Mouse (Mus musculus) liver, postnatal 0 days (tissue): ENCODE data around the gene Bcl2. TPM values are rescaled to one million over a fixed set of nuclear protein-coding genes. Genes with fewer than 3 reads are reported as not detected.

Experiments
- ATAC-seq: fragments of 200-750 bp; cut with Nextera tagmentation; 2 replicates; pipeline ENCODE4 v1.8.0; 2017; ENCODE audit warnings: mild to moderate bottlenecking, moderate library complexity
- DNase-seq: peaks from one replicate; pipeline ENCODE4 v3.0.0-alpha.2; 2016
- H3K27ac ChIP-seq: fragments of 300-500 bp; sonication (generic); 2 replicates; pipeline ENCODE4 v1.5.1; 2014; ENCODE audit warnings: antibody characterized with exemption, moderate library complexity, mild to moderate bottlenecking, low read depth
- H3K27me3 ChIP-seq: fragments of 300-500 bp; sonication (generic); 2 replicates; pipeline ENCODE4 v1.6.1; 2014; ENCODE audit warnings: low read length, control low read depth, mixed read lengths; ENCODE audit not compliant: insufficient read depth
- H3K36me3 ChIP-seq: fragments of 300-500 bp; sonication (generic); replicated peaks from 2 replicates; pipeline ENCODE4 v1.6.1; 2014; ENCODE audit warnings: mild to moderate bottlenecking, control low read depth, low read length, moderate library complexity, mixed read lengths; ENCODE audit not compliant: insufficient read depth
- H3K4me1 ChIP-seq: fragments of 300-500 bp; sonication (generic); 2 replicates; pipeline ENCODE4 v1.6.1; 2014; ENCODE audit warnings: antibody characterized with exemption, mild to moderate bottlenecking, control low read depth; ENCODE audit not compliant: insufficient read depth
- H3K4me2 ChIP-seq: fragments of 300-500 bp; sonication (generic); 2 replicates; pipeline ENCODE4 v1.6.1; 2014; ENCODE audit warnings: low read depth, mild to moderate bottlenecking, low read length, moderate library complexity, mixed read lengths
- H3K4me3 ChIP-seq: fragments of 300-500 bp; sonication (generic); 2 replicates; pipeline ENCODE4 v1.5.1; 2014; ENCODE audit warnings: low read depth, low read length
- H3K9ac ChIP-seq: fragments of 300-500 bp; sonication (generic); replicated peaks from 2 replicates; pipeline ENCODE4 v1.6.1; 2014; ENCODE audit warnings: mild to moderate bottlenecking, moderate library complexity
- H3K9me3 ChIP-seq: fragments of 300-500 bp; sonication (generic); 2 replicates; pipeline ENCODE4 v1.6.1; 2016; ENCODE audit warnings: mild to moderate bottlenecking, control low read depth, low read length, mixed read lengths
- CTCF ChIP-seq: sonication (generic); IDR thresholded peaks from 2 replicates; pipeline ENCODE4 v1.5.1; 2016; ENCODE audit warnings: antibody characterized with exemption, low read depth
- EP300 ChIP-seq: IDR thresholded peaks from 2 replicates; pipeline ENCODE4 v1.6.1; 2016; ENCODE audit warnings: antibody characterized with exemption, low read depth, mild to moderate bottlenecking
- WGBS: fragments of 180-500 bp; shearing (Covaris S2); extraction: QIAGEN DNeasy Blood & Tissue Kit; methylation state at CpG from one replicate; pipeline ENCODE4 v1.1.7; 2014; ENCODE audit not compliant: insufficient replicate concordance; 5-methylcytosine and 5-hydroxymethylcytosine counted together
- polyA plus RNA-seq: library from polyadenylated mRNA; unstranded; fragments of >200 nt; fragmentation: Nextera tagmentation; extraction: Ambion mirVana; gene quantifications from 2 replicates; pipeline ENCODE4 v1.2.1, GENCODE M21; 2015

The Bcl2 gene
- polyA plus RNA-seq, 1 experiment from 2014 or later: 0.83 TPM

DNA sequence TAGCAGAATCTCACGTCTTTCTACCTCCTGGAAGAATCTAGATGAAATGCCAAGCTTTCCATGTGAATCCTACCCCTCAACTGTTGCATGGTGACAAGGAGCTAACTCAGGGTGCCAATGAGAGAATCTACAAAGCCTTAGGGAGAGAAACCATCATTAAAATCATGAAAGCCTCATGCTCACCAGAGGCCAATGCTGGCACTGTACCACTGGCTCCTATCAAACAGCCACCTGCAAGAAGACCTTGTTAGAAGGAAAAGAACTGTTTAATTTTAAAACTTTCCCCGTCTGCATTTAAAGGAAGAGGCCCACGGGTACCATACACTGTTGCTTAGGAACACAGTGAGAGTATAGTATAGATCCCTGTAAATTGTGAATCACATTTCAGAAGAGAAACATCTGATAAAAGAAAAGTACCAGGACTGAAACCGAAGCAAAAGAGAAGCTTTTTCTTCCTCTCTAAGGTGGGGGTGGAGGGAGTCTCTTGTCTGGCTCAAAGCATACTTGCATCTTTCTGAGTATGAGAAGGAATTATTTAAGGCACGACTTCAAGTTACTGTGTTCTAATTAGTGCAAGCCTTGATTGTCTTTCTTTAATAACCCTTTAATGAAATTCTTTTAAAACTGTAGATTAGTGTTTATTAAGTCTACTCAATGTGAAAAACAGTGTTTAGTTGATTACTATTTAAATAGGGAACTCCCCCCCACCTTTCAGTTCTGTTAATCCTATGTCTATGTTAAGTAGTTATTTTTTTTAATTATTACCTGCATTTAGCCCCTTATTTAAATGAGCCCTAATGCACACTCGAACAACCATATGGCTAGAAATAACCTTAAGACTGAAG lies 6.8 kb downstream of the Bcl2 start:
- no peaks in the 10 kb centered on the region for H3K36me3 ChIP-seq
- 65% methylated on average over 6 of the region's 6 CpGs for WGBS
- no peak overlapping the region for H3K9ac ChIP-seq

DNA sequence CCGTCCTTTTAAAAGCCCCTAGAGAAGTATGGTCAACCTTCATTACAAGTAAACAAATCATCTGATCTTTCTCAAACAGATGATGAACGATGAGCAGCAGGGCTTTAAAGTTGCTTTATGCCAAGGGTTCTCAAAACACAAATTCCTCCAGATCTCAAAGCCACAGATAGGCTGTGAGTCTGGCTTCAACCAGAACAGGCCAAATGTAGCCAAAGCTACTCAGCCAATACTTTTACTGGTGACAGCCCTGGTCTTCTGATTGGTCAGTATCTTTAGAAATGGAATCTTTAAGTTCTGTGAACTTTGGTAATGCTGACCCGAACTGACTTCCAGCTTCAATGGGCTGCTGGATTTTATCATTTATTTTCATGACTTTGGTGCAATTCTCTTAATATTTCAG lies 10.9 kb downstream of the Bcl2 start:
- Histone ChIP-seq H3K36me3 (no peaks in the 10 kb centered on the region), H3K27ac (no peak overlapping the region), H3K27me3 (no peaks in the 10 kb centered on the region), H3K9me3 (no peaks in the 10 kb centered on the region), H3K9ac (no peak overlapping the region), H3K4me3 (no peak overlapping the region), H3K4me1 (no peaks in the 10 kb centered on the region), H3K4me2 (no peak overlapping the region)
- WGBS: 47% methylated on average over 3 of the region's 3 CpGs
- TF ChIP-seq EP300 (no peak), CTCF (no peak)
- ATAC-seq: no peak
- no peak for DNase-seq

More for the DNA sequence above, 6.8 kb downstream of the Bcl2 start:
- H3K4me2 ChIP-seq: no peak overlapping the region
- TF ChIP-seq EP300 (no peak), CTCF (no peak)
- ATAC-seq: no peak
- peaks cover 7% of the 10 kb centered on the region for H3K27me3 ChIP-seq
- H3K9me3 ChIP-seq: no peaks in the 10 kb centered on the region
- H3K4me3 ChIP-seq: no peak overlapping the region
- no peak for DNase-seq
- no peaks in the 10 kb centered on the region for H3K4me1 ChIP-seq
- no peak overlapping the region for H3K27ac ChIP-seq

DNA sequence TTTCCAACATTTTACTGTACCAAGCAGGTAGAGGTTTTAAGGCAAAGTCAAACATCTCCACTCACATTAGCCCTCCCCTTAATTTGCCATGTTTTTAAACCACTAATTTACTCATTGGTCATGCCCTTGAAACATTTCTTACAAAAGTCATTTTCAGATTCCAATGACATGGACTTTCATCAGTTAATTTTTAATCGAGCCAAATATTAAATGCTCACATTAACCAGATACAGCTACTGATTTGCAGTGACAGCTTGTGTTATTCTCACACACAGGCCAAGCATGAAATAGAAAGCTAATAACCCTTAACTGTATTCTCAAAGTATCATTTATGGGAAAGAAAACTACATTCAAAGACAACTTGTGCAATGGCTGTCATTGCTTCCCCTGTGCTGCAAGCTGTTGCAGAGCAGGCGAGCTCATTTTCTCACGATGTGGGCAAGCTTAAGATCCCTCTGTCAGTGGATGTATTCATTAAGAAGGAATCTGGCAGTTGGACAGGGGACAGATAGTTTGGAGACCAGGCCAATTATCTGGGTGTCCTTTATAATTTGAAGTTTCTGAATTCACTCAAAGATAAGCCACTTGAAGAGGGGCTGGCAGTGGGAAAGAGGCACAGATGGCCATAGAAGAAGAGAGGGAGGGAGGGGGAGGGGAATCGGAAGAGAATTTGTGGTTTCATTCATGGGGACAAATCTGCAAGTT lies 11.5 kb downstream of the Bcl2 start:
- ATAC-seq: no peak
- 48% methylated on average over 4 of the region's 4 CpGs for WGBS
- H3K27ac ChIP-seq: no peak overlapping the region
- no peaks in the 10 kb centered on the region for H3K9me3 ChIP-seq
- no peak overlapping the region for H3K4me3 ChIP-seq
- no peak for DNase-seq
- H3K4me2 ChIP-seq: no peak overlapping the region
- H3K4me1 ChIP-seq: no peaks in the 10 kb centered on the region
- H3K9ac ChIP-seq: no peak overlapping the region
- H3K36me3 ChIP-seq: no peaks in the 10 kb centered on the region
- TF ChIP-seq CTCF (no peak), EP300 (no peak)
- no peaks in the 10 kb centered on the region for H3K27me3 ChIP-seq

DNA sequence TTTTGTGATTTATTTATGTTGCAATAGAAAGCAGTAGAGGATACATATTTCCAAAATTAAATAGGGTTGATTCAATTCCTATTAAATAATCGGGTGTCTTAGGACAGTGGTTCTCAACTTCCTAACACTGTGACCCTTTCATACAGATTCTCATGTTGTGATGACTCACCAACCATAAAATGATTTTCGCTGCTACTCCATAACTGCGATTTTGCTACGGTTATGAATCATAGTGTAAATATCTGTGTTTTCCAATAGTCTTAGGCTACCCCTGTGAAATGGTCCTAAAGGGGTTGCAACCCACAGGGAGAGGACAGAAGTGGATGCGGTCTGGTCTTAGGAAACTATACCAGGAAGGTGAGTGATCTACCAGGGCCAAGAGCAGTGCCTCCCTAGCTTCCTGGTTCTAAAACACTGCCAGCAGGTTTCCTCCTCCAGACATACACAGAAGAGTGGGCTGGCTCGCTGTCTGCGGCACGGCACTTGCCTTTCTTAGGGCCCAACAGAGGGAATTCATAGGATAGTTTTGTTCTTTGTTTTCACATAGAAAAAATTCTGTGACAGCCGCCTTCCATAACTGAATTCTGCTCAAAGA lies 13.5 kb downstream of the Bcl2 start:
- 78% methylated on average over 9 of the region's 9 CpGs for WGBS
- no peak for TF ChIP-seq CTCF
- TF ChIP-seq EP300: no peak
- Histone ChIP-seq H3K4me1 (0 out of 2 replicates have a peak, but pooled peaks cover 3% of the 10 kb centered on the region), H3K36me3 (no peaks in the 10 kb centered on the region), H3K4me2 (no peak overlapping the region), H3K9me3 (no peaks in the 10 kb centered on the region), H3K9ac (no peak overlapping the region), H3K27me3 (no peaks in the 10 kb centered on the region), H3K27ac (no peak overlapping the region), H3K4me3 (no peak overlapping the region)
- DNase-seq (no peak), ATAC-seq (no peak)

DNA sequence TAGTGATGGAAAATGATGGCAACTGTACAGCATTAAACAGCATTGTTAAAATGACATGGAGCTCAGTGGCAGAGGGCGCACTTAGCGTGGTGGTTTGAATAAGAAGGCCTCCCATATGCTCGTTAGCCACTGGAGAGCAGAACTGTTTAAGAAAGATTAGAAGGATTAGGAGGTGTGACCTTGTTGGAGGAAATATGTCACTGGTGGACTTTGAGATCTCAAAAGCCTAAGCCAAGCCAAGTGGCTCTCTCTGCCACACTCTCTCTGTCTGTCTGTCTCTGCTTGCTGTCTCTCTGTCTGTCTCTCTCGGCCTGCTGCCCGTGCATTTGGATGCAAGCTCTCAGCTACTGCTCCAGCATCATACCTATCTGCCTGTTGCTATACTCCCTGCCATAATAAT lies 17.6 kb downstream of the Bcl2 start:
- Histone ChIP-seq H3K36me3 (no peaks in the 10 kb centered on the region), H3K27ac (no peak overlapping the region), H3K4me3 (no peak overlapping the region), H3K4me1 (0 out of 2 replicates have a peak, but pooled peaks cover 3% of the 10 kb centered on the region), H3K9ac (no peak overlapping the region), H3K27me3 (no peaks in the 10 kb centered on the region), H3K4me2 (no peak overlapping the region), H3K9me3 (no peaks in the 10 kb centered on the region)
- ATAC-seq: no peak
- TF ChIP-seq EP300 (no peak), CTCF (no peak)
- no peak for DNase-seq
- 72% methylated on average over 5 of the region's 5 CpGs for whole genome bisulfite sequencing

DNA sequence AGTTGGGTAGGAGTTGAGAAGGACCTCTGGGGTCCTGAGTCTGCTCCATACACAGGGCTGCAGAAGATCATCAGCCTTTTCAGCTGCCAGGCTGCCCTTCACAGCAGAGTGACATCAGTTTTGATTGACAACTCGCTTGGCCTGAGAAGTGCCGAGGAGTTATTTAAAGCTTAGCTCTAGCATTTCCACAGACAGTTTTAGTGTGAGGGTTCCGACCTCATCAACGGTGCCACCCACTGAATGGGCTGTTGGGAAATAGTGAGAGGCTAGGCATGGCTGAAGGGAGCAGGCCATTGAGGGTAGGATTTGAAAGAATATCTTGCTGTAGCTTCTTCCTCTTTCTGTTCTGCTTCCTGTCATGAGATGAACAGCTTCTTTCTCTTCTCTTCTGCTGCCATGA lies 18.4 kb downstream of the Bcl2 start:
- 50% methylated on average over 4 of the region's 4 CpGs for WGBS
- no peaks in the 10 kb centered on the region for H3K9me3 ChIP-seq
- ATAC-seq: no peak
- no peak overlapping the region for H3K4me2 ChIP-seq
- DNase-seq: no peak
- H3K9ac ChIP-seq: no peak overlapping the region
- no peaks in the 10 kb centered on the region for H3K27me3 ChIP-seq
- TF ChIP-seq EP300 (no peak), CTCF (no peak)
- H3K27ac ChIP-seq: no peak overlapping the region
- H3K4me1 ChIP-seq: 0 out of 2 replicates have a peak, but pooled peaks cover 3% of the 10 kb centered on the region
- no peaks in the 10 kb centered on the region for H3K36me3 ChIP-seq
- H3K4me3 ChIP-seq: no peak overlapping the region
